Mouse (Mus musculus): ENCODE results near the gene Ubxn6. TPM values are rescaled to one million over a fixed set of nuclear protein-coding genes. Genes with fewer than 3 reads are reported as not detected.

Ubxn6 gene
- 32.7 and 39.8 TPM in 2 replicates for polyA plus RNA-seq (2014; fragmentation: Nextera tagmentation; extraction: Ambion mirVana)

GRCm38 (mm10) chr17:56074827-56075208 lies at the start of gene Ubxn6:
Gene Ubxn6 (minus strand): TSS chr17:56075028.
- H3K27me3 ChIP-seq (replicated peaks; ENCODE audit: control insufficient read depth, insufficient read depth, low read length) = no peaks in the 10 kb centered on the region

GRCm38 (mm10) chr17:56123681-56124340 lies 49.0 kb upstream of the Ubxn6 start:
- H3K9me3 ChIP-seq (ENCODE audit: control insufficient read depth, low read length) = peaks cover 16% of the 10 kb centered on the region

More at GRCm38 (mm10) chr17:56074827-56075208, at the start of gene Ubxn6:
- WGBS = under 1% methylated on average over 30 of the region's 35 CpGs
- Histone ChIP-seq H3K4me3 (ENCODE audit: low read depth, low read length) (peak within 1 kb of the TSS; percentile 71), H3K4me1 (ENCODE audit: control insufficient read depth, insufficient read depth, low read length) (peaks cover 15% of the 10 kb centered on the region), H3K4me2 (ENCODE audit: low read depth, low read length) (peak within 1 kb of the TSS; percentile 55), H3K36me3 (ENCODE audit: control insufficient read depth, insufficient read depth, low read length) (peaks cover 37% of the 10 kb centered on the region), H3K27ac (replicated peaks; ENCODE audit: low read depth, low read length) (peak within 1 kb of the TSS; percentile 94), H3K9ac (ENCODE audit: low read depth, low read length) (peak within 1 kb of the TSS; percentile 83), H3K9me3 (ENCODE audit: control insufficient read depth, low read length) (no peaks in the 10 kb centered on the region)
- peak; percentile 98 for DNase-seq (ENCODE audit: low spot score)
- ATAC-seq (ENCODE audit: low read depth) = peak; percentile 66

GRCm38 (mm10) chr17:56123161-56123560 lies 48.3 kb upstream of the Ubxn6 start:
- Histone ChIP-seq H3K36me3 (ENCODE audit: control insufficient read depth, insufficient read depth, low read length) (no peaks in the 10 kb centered on the region), H3K9me3 (ENCODE audit: control insufficient read depth, low read length) (peaks cover 16% of the 10 kb centered on the region), H3K4me3 (ENCODE audit: low read depth, low read length) (no peak overlapping the region), H3K27ac (replicated peaks; ENCODE audit: low read depth, low read length) (no peak overlapping the region), H3K4me1 (ENCODE audit: control insufficient read depth, insufficient read depth, low read length) (peaks cover 7% of the 10 kb centered on the region; the same call in 1 of the 2 replicates), H3K27me3 (replicated peaks; ENCODE audit: control insufficient read depth, insufficient read depth, low read length) (peaks cover 69% of the 10 kb centered on the region), H3K9ac (ENCODE audit: low read depth, low read length) (no peak overlapping the region), H3K4me2 (ENCODE audit: low read depth, low read length) (no peak overlapping the region)
- DNase-seq (ENCODE audit: low spot score) = no peak
- no peak for ATAC-seq (ENCODE audit: low read depth)
- WGBS = 91% methylated on average over 12 of the region's 12 CpGs

More at GRCm38 (mm10) chr17:56123681-56124340, 49.0 kb upstream of the Ubxn6 start:
- peak overlapping the region; percentile 37 for H3K4me3 ChIP-seq (ENCODE audit: low read depth, low read length)
- 47% methylated on average over 25 of the region's 59 CpGs for WGBS
- no peak for DNase-seq (ENCODE audit: low spot score)
- H3K4me2 ChIP-seq (ENCODE audit: low read depth, low read length) = peak overlapping the region; percentile 68
- H3K36me3 ChIP-seq (ENCODE audit: control insufficient read depth, insufficient read depth, low read length) = no peaks in the 10 kb centered on the region
- peaks cover 7% of the 10 kb centered on the region; the same call in 1 of the 2 replicates for H3K4me1 ChIP-seq (ENCODE audit: control insufficient read depth, insufficient read depth, low read length)
- ATAC-seq (ENCODE audit: low read depth) = no peak
- peaks cover 63% of the 10 kb centered on the region for H3K27me3 ChIP-seq (replicated peaks; ENCODE audit: control insufficient read depth, insufficient read depth, low read length)
- no peak overlapping the region for H3K27ac ChIP-seq (replicated peaks; ENCODE audit: low read depth, low read length)
- H3K9ac ChIP-seq (ENCODE audit: low read depth, low read length) = peak overlapping the region; percentile 57

GRCm38 (mm10) chr17:56121826-56122225 lies 47.0 kb upstream of the Ubxn6 start, which contains the start of gene Lrg1:
Gene Lrg1 (minus strand): TSS chr17:56122001.
- H3K4me1 ChIP-seq (ENCODE audit: control insufficient read depth, insufficient read depth, low read length) = peaks cover 10% of the 10 kb centered on the region; the same call in 1 of the 2 replicates
- H3K9ac ChIP-seq (ENCODE audit: low read depth, low read length) = no peak within 1 kb of the TSS
- H3K27ac ChIP-seq (replicated peaks; ENCODE audit: low read depth, low read length) = no peak within 1 kb of the TSS
- no peaks in the 10 kb centered on the region for H3K36me3 ChIP-seq (ENCODE audit: control insufficient read depth, insufficient read depth, low read length)
- H3K9me3 ChIP-seq (ENCODE audit: control insufficient read depth, low read length) = peaks cover 16% of the 10 kb centered on the region
- peaks cover 77% of the 10 kb centered on the region for H3K27me3 ChIP-seq (replicated peaks; ENCODE audit: control insufficient read depth, insufficient read depth, low read length)
- no peak within 1 kb of the TSS for H3K4me2 ChIP-seq (ENCODE audit: low read depth, low read length)
- H3K4me3 ChIP-seq (ENCODE audit: low read depth, low read length) = no peak within 1 kb of the TSS
- WGBS = 59% methylated on average over 2 of the region's 2 CpGs
- DNase-seq (ENCODE audit: low spot score) (no peak), ATAC-seq (ENCODE audit: low read depth) (no peak)

- Histone ChIP-seq H3K27me3 (replicated peaks; ENCODE audit: control insufficient read depth, insufficient read depth, low read length) (peaks cover 77% of the 10 kb centered on the region), H3K27ac (replicated peaks; ENCODE audit: low read depth, low read length) (no peak overlapping the region), H3K4me3 (ENCODE audit: low read depth, low read length) (peak overlapping the region; percentile 4), H3K4me1 (ENCODE audit: control insufficient read depth, insufficient read depth, low read length) (peaks cover 10% of the 10 kb centered on the region; the same call in 1 of the 2 replicates), H3K9ac (ENCODE audit: low read depth, low read length) (0 out of 2 replicates have a peak overlapping the region, but pooled peaks have one; percentile 35), H3K9me3 (ENCODE audit: control insufficient read depth, low read length) (peaks cover 16% of the 10 kb centered on the region), H3K4me2 (ENCODE audit: low read depth, low read length) (peak overlapping the region; percentile 27; the same call in 1 of the 2 replicates), H3K36me3 (ENCODE audit: control insufficient read depth, insufficient read depth, low read length) (no peaks in the 10 kb centered on the region)
- ATAC-seq (ENCODE audit: low read depth) (no peak), DNase-seq (ENCODE audit: low spot score) (no peak)
- WGBS = 5% methylated on average over 58 of the region's 66 CpGs
These were observed 45.4 kb upstream of the Ubxn6 start for GRCm38 (mm10) chr17:56119981-56120880.

- H3K4me3 ChIP-seq (ENCODE audit: low read depth, low read length) = peak overlapping the region; percentile 4; the same call in 1 of the 2 replicates
- no peak overlapping the region for H3K9ac ChIP-seq (ENCODE audit: low read depth, low read length)
- ATAC-seq (ENCODE audit: low read depth) = no peak
- no peak overlapping the region for H3K27ac ChIP-seq (replicated peaks; ENCODE audit: low read depth, low read length)
- 38% methylated on average over 12 of the region's 12 CpGs for WGBS
- peaks cover 16% of the 10 kb centered on the region for H3K9me3 ChIP-seq (ENCODE audit: control insufficient read depth, low read length)
- H3K36me3 ChIP-seq (ENCODE audit: control insufficient read depth, insufficient read depth, low read length) = no peaks in the 10 kb centered on the region
- H3K27me3 ChIP-seq (replicated peaks; ENCODE audit: control insufficient read depth, insufficient read depth, low read length) = peaks cover 70% of the 10 kb centered on the region
- H3K4me1 ChIP-seq (ENCODE audit: control insufficient read depth, insufficient read depth, low read length) = peaks cover 8% of the 10 kb centered on the region; the same call in 1 of the 2 replicates
- no peak for DNase-seq (ENCODE audit: low spot score)
- H3K4me2 ChIP-seq (ENCODE audit: low read depth, low read length) = no peak overlapping the region
These were observed 44.6 kb upstream of the Ubxn6 start for GRCm38 (mm10) chr17:56119431-56119830.

GRCm38 (mm10) chr17:56117251-56117710 lies 42.5 kb upstream of the Ubxn6 start, which contains the start of gene Plin5:
Gene Plin5 (minus strand): TSS chr17:56117596.
- Histone ChIP-seq H3K9ac (ENCODE audit: low read depth, low read length) (0 out of 2 replicates have a peak within 1 kb of the TSS, but pooled peaks have one; percentile 11), H3K4me2 (ENCODE audit: low read depth, low read length) (peak within 1 kb of the TSS; percentile 52), H3K27ac (replicated peaks; ENCODE audit: low read depth, low read length) (no peak within 1 kb of the TSS), H3K4me3 (ENCODE audit: low read depth, low read length) (peak within 1 kb of the TSS; percentile 25), H3K27me3 (replicated peaks; ENCODE audit: control insufficient read depth, insufficient read depth, low read length) (peaks cover 49% of the 10 kb centered on the region), H3K36me3 (ENCODE audit: control insufficient read depth, insufficient read depth, low read length) (no peaks in the 10 kb centered on the region), H3K4me1 (ENCODE audit: control insufficient read depth, insufficient read depth, low read length) (peaks cover 3% of the 10 kb centered on the region; the same call in 1 of the 2 replicates), H3K9me3 (ENCODE audit: control insufficient read depth, low read length) (peaks cover 4% of the 10 kb centered on the region)
- peak; percentile 44 for DNase-seq (ENCODE audit: low spot score)
- 3% methylated on average over 20 of the region's 27 CpGs for WGBS
- peak; percentile 58 for ATAC-seq (ENCODE audit: low read depth)

- ATAC-seq (ENCODE audit: low read depth) = no peak
- DNase-seq (ENCODE audit: low spot score) = no peak
- no peak overlapping the region for H3K4me2 ChIP-seq (ENCODE audit: low read depth, low read length)
- WGBS = 71% methylated on average over 10 of the region's 10 CpGs
- peaks cover 3% of the 10 kb centered on the region; the same call in 1 of the 2 replicates for H3K4me1 ChIP-seq (ENCODE audit: control insufficient read depth, insufficient read depth, low read length)
- no peak overlapping the region for H3K9ac ChIP-seq (ENCODE audit: low read depth, low read length)
- H3K36me3 ChIP-seq (ENCODE audit: control insufficient read depth, insufficient read depth, low read length) = no peaks in the 10 kb centered on the region
- H3K27me3 ChIP-seq (replicated peaks; ENCODE audit: control insufficient read depth, insufficient read depth, low read length) = peaks cover 38% of the 10 kb centered on the region
- no peak overlapping the region for H3K4me3 ChIP-seq (ENCODE audit: low read depth, low read length)
- no peaks in the 10 kb centered on the region for H3K9me3 ChIP-seq (ENCODE audit: control insufficient read depth, low read length)
- no peak overlapping the region for H3K27ac ChIP-seq (replicated peaks; ENCODE audit: low read depth, low read length)
These were observed 41.4 kb upstream of the Ubxn6 start for GRCm38 (mm10) chr17:56116193-56116592.
